Mouse (Mus musculus): Measurements from ENCODE around the gene Unc13b.

Unc13b gene

GRCm38 (mm10) chr4:43217997-43218396, 159.2 kb downstream of the Unc13b start:
- no peak for DNase-seq (ENCODE audit: low spot score in 2 of 2)

- DNase-seq (ENCODE audit: low spot score in 2 of 2) = no peak
These were observed 173.1 kb downstream of the Unc13b start for GRCm38 (mm10) chr4:43231821-43232220.

DNA sequence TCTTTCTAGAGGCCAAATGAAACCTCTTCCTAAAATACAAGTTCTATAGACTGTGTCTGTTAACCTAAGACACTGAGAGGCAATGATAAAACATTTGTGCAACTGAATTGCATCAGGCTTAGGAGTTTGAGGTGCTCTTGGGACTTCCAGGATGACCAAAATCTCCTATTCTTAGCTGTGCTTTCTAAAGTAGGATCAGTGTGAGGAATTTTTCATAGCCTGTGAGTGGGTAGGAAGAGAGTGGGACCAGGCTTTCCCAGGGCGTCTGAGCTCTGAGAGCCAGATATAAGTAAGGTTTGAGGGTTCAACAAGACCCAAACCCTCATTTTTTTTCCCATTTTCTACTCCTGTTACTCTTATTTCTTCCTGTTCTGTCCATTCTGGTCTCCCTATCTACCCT, 174.2 kb downstream of the Unc13b start:
- no peak for DNase-seq (ENCODE audit: low spot score in 2 of 2)

DNA sequence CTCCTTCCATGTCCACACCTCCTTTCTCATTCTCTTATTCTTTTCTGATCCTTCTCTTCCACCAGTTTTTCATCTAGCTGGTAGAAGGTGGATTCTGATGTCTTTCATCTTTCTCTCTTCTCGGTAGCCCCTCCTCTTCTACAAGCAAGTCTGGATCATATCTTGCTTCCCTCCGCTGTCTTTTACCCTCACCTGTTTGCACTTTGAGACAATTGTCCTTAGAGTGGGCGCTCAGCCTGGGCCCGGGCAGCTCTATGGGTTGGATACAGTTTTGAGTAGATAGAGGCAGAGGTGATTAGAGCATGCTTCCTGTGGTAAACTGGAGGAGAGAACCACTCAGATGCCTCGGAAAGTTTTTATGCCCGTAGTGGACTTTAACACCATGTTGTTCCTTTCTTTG, 174.7 kb downstream of the Unc13b start:
- DNase-seq (ENCODE audit: low spot score in 2 of 2) = no peak

- no peak for DNase-seq (ENCODE audit: low spot score in 2 of 2)
These were observed 178.1 kb downstream of the Unc13b start for GRCm38 (mm10) chr4:43236898-43237297.

GRCm38 (mm10) chr4:43240716-43241115, 182.0 kb downstream of the Unc13b start:
- no peak for DNase-seq (ENCODE audit: low spot score in 2 of 2)

- DNase-seq (ENCODE audit: low spot score in 2 of 2) = peak in 1 of 2 experiments; percentile 14
These were observed 185.3 kb downstream of the Unc13b start for GRCm38 (mm10) chr4:43244022-43244421.

DNA sequence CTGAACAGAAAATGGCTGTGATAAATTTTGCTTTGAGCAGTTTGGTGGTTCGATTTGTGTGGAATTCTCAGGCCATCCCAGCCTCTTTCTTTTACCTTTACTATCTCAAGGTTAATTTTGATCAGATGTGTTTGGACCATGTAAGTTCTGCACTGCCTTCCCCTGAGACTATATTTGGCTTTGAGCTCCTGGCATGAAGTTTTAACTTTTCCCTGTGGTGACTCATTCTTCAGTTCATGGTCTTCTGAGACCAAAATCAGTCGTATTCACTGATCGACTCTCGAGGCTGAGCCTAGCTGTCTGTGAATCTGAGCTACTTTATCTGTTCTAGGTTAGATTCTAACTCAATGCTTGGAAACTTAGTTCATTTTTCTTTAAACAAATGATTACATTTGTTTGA, 187.0 kb downstream of the Unc13b start:
- DNase-seq (ENCODE audit: low spot score in 2 of 2) = no peak

GRCm38 (mm10) chr4:43248026-43248425, 189.3 kb downstream of the Unc13b start:
- DNase-seq (ENCODE audit: low spot score in 2 of 2) = no peak

GRCm38 (mm10) chr4:43248909-43249308, 190.2 kb downstream of the Unc13b start:
- no peak for DNase-seq (ENCODE audit: low spot score in 2 of 2)

- no peak for DNase-seq (ENCODE audit: low spot score in 2 of 2)
These were observed 192.5 kb downstream of the Unc13b start for GRCm38 (mm10) chr4:43251269-43251668.

DNA sequence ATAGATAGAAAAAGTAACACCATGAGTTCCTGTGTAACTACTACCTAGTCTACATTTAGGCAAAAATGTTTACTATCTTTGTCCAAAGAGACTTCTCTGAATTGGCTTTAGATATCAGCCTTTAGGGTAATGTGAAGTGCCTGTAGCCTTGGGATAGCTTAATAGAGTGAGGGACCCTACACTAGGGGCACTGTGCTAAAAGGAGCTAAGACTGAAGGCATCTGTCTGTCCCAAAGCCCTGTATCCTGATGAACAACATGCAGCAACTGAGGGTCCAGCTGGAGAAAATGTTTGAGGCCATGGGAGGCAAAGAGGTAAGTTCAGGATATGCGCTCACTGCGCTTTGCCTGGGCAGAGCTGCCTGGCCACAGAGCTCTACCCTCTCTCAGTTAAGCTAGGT, 198.3 kb downstream of the Unc13b start:
- no peak for DNase-seq (ENCODE audit: low spot score in 2 of 2)

GRCm38 (mm10) chr4:43258556-43258955, 199.8 kb downstream of the Unc13b start:
- no peak for DNase-seq (ENCODE audit: low spot score in 2 of 2)

DNA sequence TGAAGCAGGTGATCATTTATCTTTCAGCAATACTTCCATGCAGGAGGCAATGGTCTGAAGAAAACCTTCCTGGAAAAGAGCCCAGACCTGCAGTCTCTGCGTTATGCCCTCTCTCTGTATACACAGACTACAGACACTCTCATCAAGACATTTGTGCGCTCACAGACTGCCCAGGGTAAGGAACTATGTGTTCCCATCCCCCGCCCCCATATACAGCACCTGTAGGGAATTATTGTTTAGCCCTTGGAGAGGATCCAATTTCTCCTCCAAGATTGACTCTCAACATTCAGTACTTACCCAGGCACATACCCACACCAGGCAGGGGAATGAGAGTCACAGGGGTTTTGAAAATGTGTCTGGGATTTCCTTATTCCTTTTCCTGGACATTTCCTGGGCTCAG, 200.7 kb downstream of the Unc13b start:
- DNase-seq (ENCODE audit: low spot score in 2 of 2) = no peak

GRCm38 (mm10) chr4:43260096-43260495, 201.3 kb downstream of the Unc13b start:
- no peak for DNase-seq (ENCODE audit: low spot score in 2 of 2)

GRCm38 (mm10) chr4:43262821-43263220, 204.1 kb downstream of the Unc13b start:
- DNase-seq (ENCODE audit: low spot score in 2 of 2) = no peak

DNA sequence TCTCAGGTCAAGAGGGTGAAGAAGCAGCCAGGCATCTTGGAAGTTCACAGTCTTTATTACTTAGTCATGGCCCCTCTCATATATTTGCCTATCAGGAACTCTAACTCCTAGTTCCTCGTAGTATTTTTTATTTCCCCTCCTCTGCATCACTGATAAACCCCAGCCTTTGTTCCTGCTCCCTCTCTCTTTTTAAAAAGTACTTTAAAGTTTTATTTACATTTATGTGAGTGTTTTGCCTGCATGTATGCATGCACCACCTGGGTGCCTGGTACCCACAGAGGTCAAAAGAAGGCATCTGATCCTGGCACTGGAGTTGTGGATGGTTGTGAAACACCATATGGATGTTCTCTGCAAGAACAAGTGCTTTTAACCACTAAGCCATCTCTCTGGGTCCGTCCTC, 207.4 kb downstream of the Unc13b start:
- DNase-seq (ENCODE audit: low spot score in 2 of 2) = no peak

DNA sequence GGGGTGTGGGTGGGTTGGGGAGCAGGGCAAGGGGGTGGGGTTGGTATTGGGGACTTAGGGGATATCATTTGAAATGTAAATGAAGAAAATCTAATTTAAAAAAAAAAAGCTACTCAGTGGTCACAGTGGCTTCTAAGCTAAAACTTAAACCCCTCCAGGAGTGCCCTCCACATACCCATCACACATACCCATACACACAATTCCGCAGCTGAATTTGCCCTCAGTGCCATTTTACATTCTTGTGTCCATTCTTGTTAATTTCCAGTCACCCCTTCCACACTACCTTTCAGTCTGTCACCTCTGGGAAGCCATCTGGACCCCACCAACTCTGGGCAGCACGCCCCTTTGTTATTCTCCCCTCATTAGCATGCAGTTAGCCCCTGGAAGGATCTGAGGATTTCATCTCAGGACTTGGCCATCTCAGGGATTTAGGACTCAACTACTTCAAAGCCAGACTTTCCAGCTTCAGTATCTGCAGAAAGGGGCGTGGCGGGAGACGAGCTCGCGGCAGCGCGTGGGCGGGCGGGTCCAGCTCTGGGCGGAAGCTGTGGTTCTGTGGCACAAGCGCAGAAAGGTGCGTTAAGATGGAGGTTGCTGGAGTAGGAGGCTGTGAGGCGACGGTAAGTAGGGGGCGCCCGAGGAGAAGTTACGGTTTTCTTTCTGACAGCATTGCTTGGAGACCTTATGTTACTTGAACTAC, 208.0 kb downstream of the Unc13b start, which contains the start of gene Atp8b5:
TSS of gene Atp8b5 (plus strand) at position 537 of the 700 bp plus-strand sequence.
- DNase-seq (ENCODE audit: low spot score in 2 of 2) = peak; percentile 65 to 79

DNA sequence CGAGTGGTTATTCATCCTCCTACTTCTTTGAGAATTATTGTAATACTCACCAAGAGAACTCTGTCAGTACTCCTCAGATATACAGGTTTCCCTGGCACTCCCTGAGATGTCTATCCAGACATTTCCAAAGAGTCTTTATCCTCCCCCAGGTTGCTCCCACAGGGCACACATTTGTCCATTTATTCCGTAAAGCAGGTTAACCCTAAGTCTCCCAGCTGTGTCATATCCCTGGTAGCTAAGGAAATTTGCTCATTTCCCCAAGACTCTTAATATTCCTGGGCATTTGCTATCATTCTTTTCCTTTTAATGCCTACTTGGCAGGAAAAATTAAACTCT, 208.5 kb downstream of the Unc13b start:
- no peak for DNase-seq (ENCODE audit: low spot score in 2 of 2)

GRCm38 (mm10) chr4:43285476-43285875, 226.7 kb downstream of the Unc13b start:
- DNase-seq (ENCODE audit: low spot score in 2 of 2) = no peak

DNA sequence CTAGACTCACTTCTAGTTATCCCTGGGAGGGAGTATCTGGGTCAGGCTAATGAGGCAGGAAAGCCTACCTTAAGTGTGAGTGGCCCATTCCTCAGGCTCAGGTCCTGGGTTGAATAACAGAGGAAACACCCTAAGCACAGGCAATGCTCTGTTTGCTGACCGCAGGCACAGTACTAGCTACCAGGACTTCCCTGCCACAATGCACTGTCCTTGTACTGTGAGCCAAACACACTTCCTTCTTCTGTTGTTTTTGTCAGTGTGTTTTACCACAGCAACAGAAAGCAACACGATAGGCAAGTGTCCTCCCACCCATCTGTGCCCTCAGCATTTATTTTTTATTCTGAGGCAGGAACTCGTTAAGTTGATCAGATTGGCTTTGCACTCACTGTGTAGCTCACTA, 228.6 kb downstream of the Unc13b start:
- DNase-seq (ENCODE audit: low spot score in 2 of 2) = no peak

- no peak for DNase-seq (ENCODE audit: low spot score in 2 of 2)
These were observed 235.2 kb downstream of the Unc13b start for GRCm38 (mm10) chr4:43294001-43294400.

DNA sequence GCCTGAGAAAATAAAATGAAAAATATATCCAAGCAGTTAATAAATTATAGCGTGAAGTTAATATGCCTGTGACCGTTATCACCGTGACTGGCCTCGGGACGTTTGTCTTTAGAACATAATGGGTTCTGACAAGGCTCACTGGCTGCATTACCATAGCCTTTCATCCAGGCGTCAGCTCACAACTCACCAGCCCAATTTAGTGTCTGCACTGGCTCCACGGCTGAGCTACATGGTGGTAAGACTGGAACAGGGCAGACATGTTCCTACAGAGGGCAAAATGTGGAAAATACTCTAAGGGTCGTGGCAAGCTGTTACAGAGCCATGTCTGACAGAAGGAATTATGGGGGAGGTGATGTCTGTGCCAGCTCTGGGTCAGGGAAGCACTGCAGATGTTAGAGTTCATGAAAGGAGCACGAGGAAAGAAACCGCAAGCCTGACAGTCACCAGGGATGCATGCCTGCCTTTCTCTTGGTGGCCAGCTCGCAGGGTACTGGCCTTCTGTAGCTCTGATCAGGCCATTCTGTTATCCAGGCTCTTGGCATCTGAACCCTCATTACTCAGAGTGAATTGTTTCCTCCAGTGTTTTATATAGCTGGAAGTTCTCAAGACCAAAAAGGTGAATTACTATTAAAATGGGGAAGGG, 251.1 kb downstream of the Unc13b start:
- peak in 1 of 2 experiments; percentile 8 for DNase-seq (ENCODE audit: low spot score in 2 of 2)
